Mouse (Mus musculus): ENCODE measurements around the gene Ctss.

GRCm38 (mm10) chr3:95534927-95535326 lies 8.3 kb downstream of the Ctss start:
- TF ChIP-seq CTCF (IDR thresholded peaks at IDR 0.05; ENCODE audit: borderline replicate concordance, extremely low read depth, insufficient read depth, insufficient read length) (no peak), POLR2A (IDR thresholded peaks at IDR 0.05; ENCODE audit: borderline replicate concordance, extremely low read depth, insufficient read depth, insufficient read length, poor library complexity, severe bottlenecking) (no peak)
